Mouse (Mus musculus): ENCODE data around the gene Etl4. TPM values are rescaled to one million over a fixed set of nuclear protein-coding genes. Genes with fewer than 3 reads are reported as not detected.
"Not testable (repeated sequence)": the region's sequence is repeated elsewhere in the genome, so short reads cannot be mapped to it uniquely, and the experiment has no call there.

Gene Etl4
- polyA plus RNA-seq, 1 experiment from 2014 or later = 3.2 TPM

- ATAC-seq (ENCODE audit: low FRiP score) = no peak
Observed at GRCm38 (mm10) chr2:20346873-20347272, 437.3 kb downstream of the Etl4 start.

GRCm38 (mm10) chr2:20349268-20349667, 439.7 kb downstream of the Etl4 start:
- H3K4me2 ChIP-seq = no peak overlapping the region
- WGBS = 83% methylated on average over 5 of the region's 5 CpGs
- no peak overlapping the region for H3K27ac ChIP-seq
- no peaks in the 10 kb centered on the region for H3K9me3 ChIP-seq
- no peaks in the 10 kb centered on the region for H3K4me1 ChIP-seq (replicated peaks)
- no peak overlapping the region for H3K9ac ChIP-seq
- no peaks in the 10 kb centered on the region for H3K36me3 ChIP-seq
- no peak overlapping the region for H3K4me3 ChIP-seq
- H3K27me3 ChIP-seq = no peaks in the 10 kb centered on the region
- no peak for ATAC-seq (ENCODE audit: low FRiP score)

More at GRCm38 (mm10) chr2:20346873-20347272, 437.3 kb downstream of the Etl4 start:
- Histone ChIP-seq H3K4me3 (no peak overlapping the region), H3K4me1 (replicated peaks) (no peaks in the 10 kb centered on the region), H3K9me3 (no peaks in the 10 kb centered on the region), H3K9ac (no peak overlapping the region), H3K36me3 (no peaks in the 10 kb centered on the region), H3K27ac (no peak overlapping the region), H3K4me2 (no peak overlapping the region), H3K27me3 (no peaks in the 10 kb centered on the region)
- WGBS = 57% methylated on average over 3 of the region's 3 CpGs

DNA sequence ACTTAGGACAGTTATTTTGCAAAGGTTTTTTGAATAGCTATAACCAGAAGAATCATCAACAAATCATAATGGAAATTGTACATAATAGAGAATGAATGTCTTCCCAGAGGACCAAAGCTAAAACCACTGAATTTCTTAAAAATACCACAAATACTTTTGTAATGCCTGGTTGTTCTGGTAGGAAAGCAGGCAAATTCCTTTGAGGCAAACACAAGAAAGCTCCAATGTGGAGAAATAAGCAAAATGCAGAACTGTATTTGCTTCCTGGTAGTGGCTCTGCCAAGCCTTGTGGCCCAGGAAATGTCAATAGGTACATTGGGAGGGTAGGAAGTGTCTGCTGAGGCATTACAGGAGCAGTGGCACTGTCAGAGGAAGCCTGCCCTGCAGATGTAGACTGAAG, 443.2 kb downstream of the Etl4 start:
- Histone ChIP-seq H3K9me3 (no peaks in the 10 kb centered on the region), H3K27me3 (no peaks in the 10 kb centered on the region), H3K4me1 (replicated peaks) (no peaks in the 10 kb centered on the region), H3K36me3 (no peaks in the 10 kb centered on the region), H3K9ac (no peak overlapping the region), H3K4me3 (no peak overlapping the region), H3K4me2 (no peak overlapping the region), H3K27ac (no peak overlapping the region)
- ATAC-seq (ENCODE audit: low FRiP score) = no peak

- H3K27ac ChIP-seq = no peak overlapping the region
Observed at GRCm38 (mm10) chr2:20377026-20377425, 467.4 kb downstream of the Etl4 start.

DNA sequence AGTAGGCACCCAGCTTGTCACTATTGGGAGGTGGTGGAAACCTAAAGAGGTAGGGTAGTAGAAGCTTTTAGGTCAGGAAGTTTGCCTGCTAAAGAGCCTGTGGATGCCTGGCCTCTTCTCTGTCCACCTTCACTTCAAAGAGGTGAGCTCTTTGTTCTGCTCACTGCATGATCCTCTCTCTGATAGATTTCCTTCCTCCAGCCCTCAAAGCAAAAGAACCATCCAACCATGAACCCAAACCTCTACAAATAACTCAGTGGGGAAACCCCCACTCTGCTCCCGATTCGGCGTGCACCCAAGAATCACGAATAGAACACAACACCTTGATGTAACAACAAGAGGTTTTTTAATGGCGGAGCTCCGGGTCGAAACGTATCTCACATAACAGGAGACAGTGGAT, 471.3 kb downstream of the Etl4 start:
- WGBS = 96% methylated on average over 5 of the region's 8 CpGs

More at GRCm38 (mm10) chr2:20377026-20377425, 467.4 kb downstream of the Etl4 start:
- no peaks in the 10 kb centered on the region for H3K27me3 ChIP-seq
- ATAC-seq (ENCODE audit: low FRiP score) = no peak
- H3K9me3 ChIP-seq = no peaks in the 10 kb centered on the region
- no peaks in the 10 kb centered on the region for H3K36me3 ChIP-seq
- 93% methylated on average over 2 of the region's 2 CpGs for WGBS
- no peak overlapping the region for H3K4me2 ChIP-seq
- no peak overlapping the region for H3K9ac ChIP-seq
- no peaks in the 10 kb centered on the region for H3K4me1 ChIP-seq (replicated peaks)
- no peak overlapping the region for H3K4me3 ChIP-seq

GRCm38 (mm10) chr2:20394083-20394482, 484.5 kb downstream of the Etl4 start:
- no peak overlapping the region for H3K9ac ChIP-seq
- H3K9me3 ChIP-seq = no peaks in the 10 kb centered on the region
- no peak overlapping the region for H3K27ac ChIP-seq
- ATAC-seq (ENCODE audit: low FRiP score) = no peak
- no peak overlapping the region for H3K4me3 ChIP-seq
- no peak overlapping the region for H3K4me2 ChIP-seq
- no peaks in the 10 kb centered on the region; the same call in 1 of the 2 replicates for H3K4me1 ChIP-seq (replicated peaks)
- no peaks in the 10 kb centered on the region for H3K27me3 ChIP-seq
- no peaks in the 10 kb centered on the region for H3K36me3 ChIP-seq

More for the DNA sequence above, 471.3 kb downstream of the Etl4 start:
- H3K9me3 ChIP-seq; H3K4me2 ChIP-seq; ATAC-seq (ENCODE audit: low FRiP score); H3K36me3 ChIP-seq; H3K9ac ChIP-seq; H3K4me3 ChIP-seq; H3K4me1 ChIP-seq (replicated peaks); H3K27me3 ChIP-seq; H3K27ac ChIP-seq: not testable (repeated sequence)

GRCm38 (mm10) chr2:20396978-20397377, 487.4 kb downstream of the Etl4 start:
- Histone ChIP-seq H3K4me3 (no peak overlapping the region), H3K9ac (no peak overlapping the region), H3K27me3 (no peaks in the 10 kb centered on the region), H3K4me1 (replicated peaks) (no peaks in the 10 kb centered on the region; the same call in 1 of the 2 replicates), H3K36me3 (no peaks in the 10 kb centered on the region), H3K9me3 (no peaks in the 10 kb centered on the region), H3K4me2 (no peak overlapping the region), H3K27ac (no peak overlapping the region)
- 89% methylated on average over 6 of the region's 6 CpGs for WGBS
- no peak for ATAC-seq (ENCODE audit: low FRiP score)

GRCm38 (mm10) chr2:20400556-20400955, 491.0 kb downstream of the Etl4 start:
- Histone ChIP-seq H3K27ac (no peak overlapping the region), H3K4me1 (replicated peaks) (no peaks in the 10 kb centered on the region), H3K36me3 (no peaks in the 10 kb centered on the region), H3K27me3 (no peaks in the 10 kb centered on the region), H3K4me3 (no peak overlapping the region), H3K4me2 (no peak overlapping the region), H3K9me3 (no peaks in the 10 kb centered on the region), H3K9ac (no peak overlapping the region)
- ATAC-seq (ENCODE audit: low FRiP score) = no peak
- 78% methylated on average over 3 of the region's 3 CpGs for WGBS

DNA sequence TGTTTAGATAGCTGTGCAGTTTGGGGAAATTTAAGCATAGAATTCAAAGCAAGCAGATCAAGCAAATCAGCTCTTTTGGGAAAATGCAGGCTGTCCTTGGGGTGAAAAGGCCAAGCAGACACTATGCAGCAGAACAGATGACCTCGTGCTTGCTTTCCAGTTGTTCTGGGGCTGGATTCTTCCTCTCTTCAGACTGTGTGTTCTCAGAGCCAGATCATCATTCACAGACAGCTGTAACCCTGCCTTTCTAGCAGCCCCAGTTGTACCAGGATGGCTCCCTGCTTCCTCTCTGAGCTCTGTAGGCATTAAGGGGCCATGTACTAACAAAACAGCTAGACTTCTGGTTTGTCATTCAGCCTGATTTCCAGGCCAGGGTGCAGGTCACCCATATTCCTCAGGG, 494.8 kb downstream of the Etl4 start:
- no peaks in the 10 kb centered on the region for H3K27me3 ChIP-seq
- no peak overlapping the region for H3K4me3 ChIP-seq
- H3K27ac ChIP-seq = no peak overlapping the region
- H3K4me1 ChIP-seq (replicated peaks) = no peaks in the 10 kb centered on the region
- H3K36me3 ChIP-seq = no peaks in the 10 kb centered on the region
- WGBS = 39% methylated on average over 1 of the region's 1 CpGs
- no peak for ATAC-seq (ENCODE audit: low FRiP score)
- H3K9ac ChIP-seq = no peak overlapping the region
- no peak overlapping the region for H3K4me2 ChIP-seq
- H3K9me3 ChIP-seq = no peaks in the 10 kb centered on the region

DNA sequence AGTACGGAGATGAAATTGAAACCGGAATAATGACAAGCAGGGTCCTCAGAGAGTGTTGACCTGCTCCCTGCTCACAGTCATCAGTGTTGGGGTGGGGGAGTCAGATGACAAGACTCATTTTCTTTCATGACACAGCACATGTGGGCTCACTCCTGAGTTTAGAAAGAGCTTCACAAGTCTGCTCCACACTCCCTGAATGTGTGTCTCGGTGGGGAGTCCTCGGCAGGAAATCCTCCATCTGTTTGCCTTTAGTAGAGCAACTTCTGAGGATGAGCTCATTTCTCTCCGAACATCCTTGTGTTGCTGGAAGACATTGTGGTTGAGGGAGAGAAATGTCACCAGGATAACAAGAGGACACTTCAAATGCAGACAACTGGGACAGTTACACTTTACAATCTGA, 497.5 kb downstream of the Etl4 start:
- 69% methylated on average over 5 of the region's 5 CpGs for WGBS
- Histone ChIP-seq H3K27ac (no peak overlapping the region), H3K4me2 (no peak overlapping the region), H3K4me1 (replicated peaks) (no peaks in the 10 kb centered on the region), H3K4me3 (no peak overlapping the region), H3K9me3 (no peaks in the 10 kb centered on the region), H3K27me3 (no peaks in the 10 kb centered on the region), H3K36me3 (no peaks in the 10 kb centered on the region), H3K9ac (no peak overlapping the region)
- ATAC-seq (ENCODE audit: low FRiP score) = no peak

DNA sequence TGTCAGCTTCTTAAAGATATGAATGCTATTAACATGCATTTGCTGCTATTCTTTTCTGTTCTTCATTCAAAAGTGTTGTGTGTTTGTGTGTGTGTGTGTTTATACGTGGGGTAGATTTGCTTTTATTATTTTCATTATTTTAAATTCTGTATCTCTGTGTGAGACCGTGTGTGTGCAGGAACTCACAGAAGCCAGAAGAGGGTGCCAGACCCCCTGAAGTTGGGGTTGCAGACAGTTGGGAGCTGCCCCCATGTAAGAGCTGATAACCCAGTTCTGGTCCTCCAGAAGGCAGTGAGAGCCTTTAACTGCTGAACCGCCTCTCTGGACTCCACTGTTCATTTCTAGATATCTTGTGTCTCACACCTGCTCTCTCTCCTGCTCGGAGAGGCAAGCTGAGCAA, 505.3 kb downstream of the Etl4 start:
- WGBS = 81% methylated on average over 4 of the region's 4 CpGs
- Histone ChIP-seq H3K9ac (no peak overlapping the region), H3K27me3 (no peaks in the 10 kb centered on the region), H3K36me3 (no peaks in the 10 kb centered on the region), H3K9me3 (no peaks in the 10 kb centered on the region), H3K4me3 (no peak overlapping the region), H3K4me1 (replicated peaks) (no peaks in the 10 kb centered on the region; the same call in 1 of the 2 replicates), H3K4me2 (no peak overlapping the region), H3K27ac (no peak overlapping the region)
- ATAC-seq (ENCODE audit: low FRiP score) = no peak

- no peak overlapping the region for H3K4me3 ChIP-seq
- H3K4me1 ChIP-seq (replicated peaks) = no peaks in the 10 kb centered on the region; the same call in 1 of the 2 replicates
- H3K4me2 ChIP-seq = no peak overlapping the region
- H3K27ac ChIP-seq = no peak overlapping the region
- no peaks in the 10 kb centered on the region for H3K27me3 ChIP-seq
- no peaks in the 10 kb centered on the region for H3K9me3 ChIP-seq
- no peak overlapping the region for H3K9ac ChIP-seq
- no peaks in the 10 kb centered on the region for H3K36me3 ChIP-seq
- 38% methylated on average over 8 of the region's 8 CpGs for WGBS
- no peak for ATAC-seq (ENCODE audit: low FRiP score)
Observed at GRCm38 (mm10) chr2:20416934-20417614, 507.5 kb downstream of the Etl4 start.

DNA sequence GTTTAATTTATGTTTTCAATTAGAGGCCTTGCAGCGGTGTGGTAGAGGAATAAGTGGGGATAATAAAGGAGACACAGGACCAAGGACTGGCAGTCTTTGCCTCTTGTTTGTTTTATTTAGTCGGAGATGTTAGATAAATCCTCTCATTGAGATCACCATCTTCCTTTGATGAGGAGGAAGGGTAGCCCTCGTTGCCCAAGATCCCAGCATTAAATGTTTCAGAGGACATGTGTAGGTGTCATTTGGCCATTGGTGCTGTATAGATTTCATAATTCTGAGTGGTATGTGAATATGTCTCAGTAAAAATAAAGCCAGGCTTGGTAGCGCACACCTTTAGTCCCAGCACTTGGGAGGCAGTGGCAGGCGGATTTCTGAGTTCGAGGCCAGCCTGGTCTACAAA, 508.4 kb downstream of the Etl4 start:
- no peaks in the 10 kb centered on the region for H3K36me3 ChIP-seq
- 87% methylated on average over 6 of the region's 6 CpGs for WGBS
- H3K4me1 ChIP-seq (replicated peaks) = no peaks in the 10 kb centered on the region; the same call in 1 of the 2 replicates
- ATAC-seq (ENCODE audit: low FRiP score) = no peak
- no peak overlapping the region for H3K4me3 ChIP-seq
- H3K4me2 ChIP-seq = no peak overlapping the region
- no peak overlapping the region for H3K27ac ChIP-seq
- no peaks in the 10 kb centered on the region for H3K27me3 ChIP-seq
- no peaks in the 10 kb centered on the region for H3K9me3 ChIP-seq
- no peak overlapping the region for H3K9ac ChIP-seq
